Mouse (Mus musculus): Measurements from ENCODE around the gene Isg15. TPM values are rescaled to one million over a fixed set of nuclear protein-coding genes. Genes with fewer than 3 reads are reported as not detected.

Isg15 gene
- polyA plus RNA-seq, 1 experiment from 2014 or later: not detected

DNA sequence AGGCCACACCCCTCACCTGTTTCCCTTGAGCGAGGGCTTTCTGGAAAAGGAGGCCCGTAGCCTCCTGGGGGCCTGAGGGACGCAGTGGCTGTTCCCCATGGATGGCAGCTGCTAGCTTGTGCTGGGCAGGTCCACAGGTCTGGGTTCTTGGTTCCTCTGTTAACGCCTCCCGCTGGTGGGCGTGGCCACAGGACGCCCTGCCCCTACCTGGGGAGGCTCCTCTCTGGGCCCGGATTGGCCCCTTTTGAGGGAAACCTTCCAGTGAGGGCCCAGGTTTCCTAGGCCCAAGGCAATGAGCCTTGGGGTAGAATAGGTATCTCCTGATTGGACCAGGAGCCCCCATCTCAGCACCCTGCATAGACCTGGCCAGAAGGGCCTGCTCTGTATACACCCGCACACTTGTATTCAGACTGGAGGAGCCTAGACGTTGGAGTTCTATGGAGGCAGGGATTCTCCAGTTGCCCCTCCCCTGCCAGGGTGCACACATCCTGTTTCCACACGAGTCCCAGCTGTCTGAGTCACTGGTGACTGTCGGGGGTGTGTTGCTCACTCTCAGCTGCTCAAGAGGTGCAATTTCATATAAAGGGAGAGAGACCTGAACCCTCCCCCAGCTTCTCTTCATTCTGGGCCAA, 27.9 kb upstream of the Isg15 start:
- peaks cover 7% of the 10 kb centered on the region for H3K4me1 ChIP-seq (ENCODE audit: control insufficient read depth, insufficient read depth, low read length)
- H3K9me3 ChIP-seq (ENCODE audit: control insufficient read depth, low read length): no peaks in the 10 kb centered on the region
- ATAC-seq (ENCODE audit: low FRiP score, low TSS enrichment): peak; percentile 43; the same call in 1 of the 2 replicates
- no peak overlapping the region for H3K4me3 ChIP-seq (ENCODE audit: low read length)
- peak overlapping the region; percentile 15; the same call in 1 of the 2 replicates for H3K4me2 ChIP-seq (replicated peaks; ENCODE audit: low read depth, low read length)
- H3K36me3 ChIP-seq (ENCODE audit: control insufficient read depth, insufficient read depth, low read length): peaks cover 42% of the 10 kb centered on the region
- no peaks in the 10 kb centered on the region for H3K27me3 ChIP-seq (ENCODE audit: control insufficient read depth, insufficient read depth, low read length)
- H3K9ac ChIP-seq (ENCODE audit: low read depth, low read length): 0 out of 2 replicates have a peak overlapping the region, but pooled peaks have one; percentile 28
- WGBS: 19% methylated on average over 12 of the region's 12 CpGs
- no peak overlapping the region for H3K27ac ChIP-seq (ENCODE audit: low read depth, low read length)

DNA sequence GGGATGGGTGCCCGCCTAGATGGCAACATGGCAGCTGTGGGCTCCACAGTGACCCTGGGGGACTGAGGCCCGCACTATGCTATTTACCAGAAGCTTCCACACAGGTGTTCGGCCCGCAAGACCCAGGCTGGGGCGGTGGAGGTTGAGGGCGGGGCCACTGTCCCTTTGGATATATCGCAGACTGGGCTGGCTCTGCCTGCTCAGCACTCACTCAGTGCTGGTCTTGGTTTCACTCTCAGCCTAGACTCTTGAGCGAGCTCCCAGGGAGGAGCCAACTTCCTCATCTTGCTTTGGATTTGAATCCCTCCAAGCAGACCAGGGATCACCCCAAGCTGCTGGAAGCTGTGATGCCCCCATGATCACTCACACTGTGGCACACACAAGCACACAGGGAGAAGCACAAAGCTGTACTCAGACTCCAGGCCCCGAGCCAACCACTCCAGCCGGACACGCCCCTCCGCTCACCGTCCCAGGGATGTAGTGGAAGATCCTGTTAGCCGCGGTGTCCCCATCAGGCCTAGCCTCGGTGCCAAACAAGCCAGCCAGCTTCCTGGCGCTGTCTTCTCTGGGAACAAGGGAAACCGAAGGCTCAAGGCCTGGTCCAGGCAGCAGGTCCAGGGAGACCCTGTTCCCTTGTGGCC, 27.3 kb upstream of the Isg15 start:
- H3K9ac ChIP-seq (ENCODE audit: low read depth, low read length): peak overlapping the region; percentile 28; the same call in 1 of the 2 replicates
- peak; percentile 18; the same call in 1 of the 2 replicates for ATAC-seq (ENCODE audit: low FRiP score, low TSS enrichment)
- peaks cover 6% of the 10 kb centered on the region; the same call in 1 of the 2 replicates for H3K4me1 ChIP-seq (ENCODE audit: control insufficient read depth, insufficient read depth, low read length)
- H3K4me2 ChIP-seq (replicated peaks; ENCODE audit: low read depth, low read length): peak overlapping the region; percentile 15; the same call in 1 of the 2 replicates
- H3K27me3 ChIP-seq (ENCODE audit: control insufficient read depth, insufficient read depth, low read length): no peaks in the 10 kb centered on the region
- H3K27ac ChIP-seq (ENCODE audit: low read depth, low read length): no peak overlapping the region
- no peaks in the 10 kb centered on the region for H3K9me3 ChIP-seq (ENCODE audit: control insufficient read depth, low read length)
- H3K36me3 ChIP-seq (ENCODE audit: control insufficient read depth, insufficient read depth, low read length): peaks cover 39% of the 10 kb centered on the region
- H3K4me3 ChIP-seq (ENCODE audit: low read length): no peak overlapping the region
- WGBS: 32% methylated on average over 18 of the region's 18 CpGs

DNA sequence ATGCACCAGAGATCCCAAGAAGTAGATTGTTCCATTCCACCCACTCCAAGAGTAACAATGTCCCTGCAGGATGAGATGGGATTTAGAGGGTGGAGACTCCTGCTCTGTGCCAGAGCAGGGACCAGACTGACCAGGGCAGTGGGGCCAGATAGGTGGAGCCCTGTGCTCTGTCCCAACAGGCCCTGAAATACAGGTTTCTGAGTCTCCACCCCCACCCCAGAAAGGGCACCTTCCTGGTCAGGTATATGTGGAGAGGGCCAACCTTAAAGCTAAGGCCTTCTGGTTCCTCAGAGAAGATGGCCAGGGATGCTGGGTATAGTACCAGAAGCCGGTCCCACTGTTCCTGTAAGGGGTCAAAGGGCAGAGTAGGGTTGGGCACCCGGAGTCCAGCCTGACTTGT, 23.7 kb upstream of the Isg15 start:
- H3K9ac ChIP-seq (ENCODE audit: low read depth, low read length): no peak overlapping the region
- H3K27ac ChIP-seq (ENCODE audit: low read depth, low read length): no peak overlapping the region
- 83% methylated on average over 2 of the region's 2 CpGs for WGBS
- H3K36me3 ChIP-seq (ENCODE audit: control insufficient read depth, insufficient read depth, low read length): peaks cover 5% of the 10 kb centered on the region; the same call in 1 of the 2 replicates
- H3K9me3 ChIP-seq (ENCODE audit: control insufficient read depth, low read length): no peaks in the 10 kb centered on the region
- H3K4me2 ChIP-seq (replicated peaks; ENCODE audit: low read depth, low read length): no peak overlapping the region
- H3K4me1 ChIP-seq (ENCODE audit: control insufficient read depth, insufficient read depth, low read length): peaks cover 6% of the 10 kb centered on the region; the same call in 1 of the 2 replicates
- no peak for ATAC-seq (ENCODE audit: low FRiP score, low TSS enrichment)
- H3K4me3 ChIP-seq (ENCODE audit: low read length): no peak overlapping the region
- H3K27me3 ChIP-seq (ENCODE audit: control insufficient read depth, insufficient read depth, low read length): no peaks in the 10 kb centered on the region

DNA sequence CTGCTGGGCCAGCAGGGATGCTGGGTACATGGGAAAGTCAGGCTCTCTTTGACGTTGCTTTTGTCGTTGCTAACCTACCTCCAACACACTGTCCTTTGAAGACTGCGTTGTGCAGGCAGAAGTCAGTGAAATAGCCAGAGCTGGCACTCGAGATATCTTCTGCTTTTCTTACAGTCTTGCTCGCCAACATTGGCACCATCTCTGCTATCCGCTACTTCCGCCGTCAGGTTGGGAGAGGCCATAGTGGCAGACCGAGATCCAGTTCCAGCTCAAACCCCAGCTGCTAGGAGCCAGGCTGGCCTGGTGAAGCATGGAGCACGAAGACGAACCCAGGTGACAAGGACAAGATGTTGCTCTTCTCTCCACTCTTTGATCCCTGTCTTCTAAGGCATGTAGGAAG, 19.3 kb upstream of the Isg15 start:
- no peak for ATAC-seq (ENCODE audit: low FRiP score, low TSS enrichment)
- WGBS: 88% methylated on average over 11 of the region's 11 CpGs
- Histone ChIP-seq H3K4me2 (replicated peaks; ENCODE audit: low read depth, low read length) (no peak overlapping the region), H3K27ac (ENCODE audit: low read depth, low read length) (no peak overlapping the region), H3K9ac (ENCODE audit: low read depth, low read length) (no peak overlapping the region), H3K9me3 (ENCODE audit: control insufficient read depth, low read length) (no peaks in the 10 kb centered on the region), H3K4me3 (ENCODE audit: low read length) (no peak overlapping the region), H3K4me1 (ENCODE audit: control insufficient read depth, insufficient read depth, low read length) (no peaks in the 10 kb centered on the region), H3K36me3 (ENCODE audit: control insufficient read depth, insufficient read depth, low read length) (no peaks in the 10 kb centered on the region), H3K27me3 (ENCODE audit: control insufficient read depth, insufficient read depth, low read length) (no peaks in the 10 kb centered on the region)

DNA sequence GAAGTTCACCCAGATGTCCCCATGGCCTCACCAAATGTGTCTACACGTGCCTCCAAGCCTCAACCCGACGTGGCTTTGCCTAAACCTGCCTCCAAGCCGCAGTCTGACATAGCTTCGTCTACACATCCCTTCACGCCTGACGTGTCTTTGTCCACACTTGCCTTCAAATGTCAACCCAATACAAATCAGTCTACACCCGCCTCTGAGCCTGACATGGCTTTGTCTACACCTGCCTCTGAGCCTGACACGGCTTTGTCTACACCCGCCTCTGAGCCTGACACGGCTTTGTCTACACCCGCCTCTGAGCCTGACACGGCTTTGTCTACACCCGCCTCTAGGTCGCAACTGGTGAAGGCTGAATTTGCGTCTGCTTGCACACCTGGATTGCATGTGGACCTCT, 17.2 kb upstream of the Isg15 start:
- Histone ChIP-seq H3K27ac (ENCODE audit: low read depth, low read length) (no peak overlapping the region), H3K36me3 (ENCODE audit: control insufficient read depth, insufficient read depth, low read length) (no peaks in the 10 kb centered on the region), H3K4me3 (ENCODE audit: low read length) (no peak overlapping the region), H3K9me3 (ENCODE audit: control insufficient read depth, low read length) (no peaks in the 10 kb centered on the region), H3K27me3 (ENCODE audit: control insufficient read depth, insufficient read depth, low read length) (no peaks in the 10 kb centered on the region), H3K4me2 (replicated peaks; ENCODE audit: low read depth, low read length) (no peak overlapping the region), H3K9ac (ENCODE audit: low read depth, low read length) (no peak overlapping the region), H3K4me1 (ENCODE audit: control insufficient read depth, insufficient read depth, low read length) (no peaks in the 10 kb centered on the region)
- no peak for ATAC-seq (ENCODE audit: low FRiP score, low TSS enrichment)
- 76% methylated on average over 16 of the region's 16 CpGs for WGBS

DNA sequence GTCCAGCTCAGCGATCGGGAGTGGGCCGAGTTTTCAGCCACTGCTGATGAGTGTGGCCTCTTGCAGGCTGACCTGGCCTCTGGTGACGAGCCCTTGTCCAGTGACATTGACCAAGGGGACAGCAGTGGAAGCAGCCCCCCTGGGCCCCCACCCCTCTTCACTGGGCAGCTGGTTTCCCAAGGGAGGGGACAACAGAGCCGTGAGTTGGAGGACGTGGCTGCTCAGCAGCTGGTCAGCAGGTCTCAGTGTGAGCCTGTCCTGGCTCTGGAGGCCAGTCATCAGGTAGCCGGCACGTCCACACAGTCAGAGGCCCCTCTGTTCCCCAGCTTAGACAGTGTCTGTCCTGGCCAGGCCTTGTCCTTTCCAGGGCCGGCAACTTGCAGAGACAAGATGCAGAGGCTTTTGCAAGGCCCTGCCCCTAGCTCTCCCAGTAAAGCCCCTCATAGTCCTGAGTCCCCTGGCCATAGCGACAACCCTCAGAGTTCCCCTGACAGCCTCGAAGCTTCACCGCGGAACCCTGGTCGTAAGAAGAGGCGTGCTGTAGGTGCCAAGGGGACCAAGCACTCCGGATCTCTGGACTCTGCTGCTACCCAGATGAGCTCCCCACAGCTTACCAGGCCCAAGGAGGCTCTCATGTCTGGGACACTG, 16.5 kb upstream of the Isg15 start:
- H3K9ac ChIP-seq (ENCODE audit: low read depth, low read length): no peak overlapping the region
- no peak overlapping the region for H3K27ac ChIP-seq (ENCODE audit: low read depth, low read length)
- ATAC-seq (ENCODE audit: low FRiP score, low TSS enrichment): 0 out of 2 replicates have a peak, but pooled peaks have one; percentile 30
- no peaks in the 10 kb centered on the region for H3K27me3 ChIP-seq (ENCODE audit: control insufficient read depth, insufficient read depth, low read length)
- no peaks in the 10 kb centered on the region for H3K36me3 ChIP-seq (ENCODE audit: control insufficient read depth, insufficient read depth, low read length)
- no peak overlapping the region for H3K4me2 ChIP-seq (replicated peaks; ENCODE audit: low read depth, low read length)
- WGBS: 76% methylated on average over 16 of the region's 16 CpGs
- no peaks in the 10 kb centered on the region for H3K4me1 ChIP-seq (ENCODE audit: control insufficient read depth, insufficient read depth, low read length)
- H3K4me3 ChIP-seq (ENCODE audit: low read length): no peak overlapping the region
- no peaks in the 10 kb centered on the region for H3K9me3 ChIP-seq (ENCODE audit: control insufficient read depth, low read length)

DNA sequence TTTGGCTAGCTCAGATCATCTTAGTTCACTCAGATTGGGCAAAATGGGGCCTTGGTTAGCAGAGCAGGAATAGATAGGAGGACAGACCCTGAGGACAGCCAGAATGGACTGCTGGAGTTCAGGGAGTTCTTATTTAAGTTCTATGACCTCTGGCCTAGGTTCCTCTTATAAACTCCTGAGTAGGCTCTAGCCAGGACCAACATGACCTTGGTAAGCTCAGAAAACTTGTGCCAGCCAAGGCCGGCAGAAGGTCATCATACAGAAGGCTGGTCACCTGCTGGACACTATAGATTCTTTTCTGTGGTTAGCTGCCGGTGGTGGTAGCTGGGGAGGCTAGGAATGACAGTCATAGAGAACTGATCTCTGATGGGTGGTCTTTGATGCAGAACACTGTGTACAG, 15.6 kb upstream of the Isg15 start:
- 87% methylated on average over 2 of the region's 2 CpGs for WGBS

DNA sequence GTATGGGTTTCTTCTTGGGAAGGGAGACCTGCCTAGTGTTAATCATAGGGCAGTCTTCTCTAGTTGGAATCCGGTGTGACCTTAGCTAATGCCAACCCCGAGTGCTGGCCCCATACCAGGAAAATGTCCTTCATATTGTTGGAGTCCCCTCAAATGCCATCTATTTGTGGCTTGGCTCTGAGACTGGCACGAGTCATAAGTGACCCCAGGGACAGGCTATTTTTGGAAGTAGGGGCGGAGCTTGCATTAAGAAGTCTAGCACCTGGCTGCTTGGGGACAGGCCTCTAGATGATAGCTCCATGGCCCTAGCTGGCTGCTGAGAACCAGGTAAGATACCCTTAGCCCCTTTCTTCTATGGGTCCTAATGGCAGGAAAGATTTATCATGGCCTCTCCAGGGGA, 15.0 kb upstream of the Isg15 start, which contains the start of gene Perm1:
Gene Perm1 (plus strand): TSS at position 220 of the 400 bp plus-strand sequence.
- H3K4me1 ChIP-seq (ENCODE audit: control insufficient read depth, insufficient read depth, low read length): no peaks in the 10 kb centered on the region

More for the DNA sequence above, 15.6 kb upstream of the Isg15 start:
- Histone ChIP-seq H3K27me3 (ENCODE audit: control insufficient read depth, insufficient read depth, low read length) (no peaks in the 10 kb centered on the region), H3K36me3 (ENCODE audit: control insufficient read depth, insufficient read depth, low read length) (no peaks in the 10 kb centered on the region), H3K27ac (ENCODE audit: low read depth, low read length) (no peak overlapping the region), H3K4me3 (ENCODE audit: low read length) (no peak overlapping the region), H3K9ac (ENCODE audit: low read depth, low read length) (no peak overlapping the region), H3K4me1 (ENCODE audit: control insufficient read depth, insufficient read depth, low read length) (no peaks in the 10 kb centered on the region), H3K4me2 (replicated peaks; ENCODE audit: low read depth, low read length) (no peak overlapping the region), H3K9me3 (ENCODE audit: control insufficient read depth, low read length) (no peaks in the 10 kb centered on the region)
- no peak for ATAC-seq (ENCODE audit: low FRiP score, low TSS enrichment)

DNA sequence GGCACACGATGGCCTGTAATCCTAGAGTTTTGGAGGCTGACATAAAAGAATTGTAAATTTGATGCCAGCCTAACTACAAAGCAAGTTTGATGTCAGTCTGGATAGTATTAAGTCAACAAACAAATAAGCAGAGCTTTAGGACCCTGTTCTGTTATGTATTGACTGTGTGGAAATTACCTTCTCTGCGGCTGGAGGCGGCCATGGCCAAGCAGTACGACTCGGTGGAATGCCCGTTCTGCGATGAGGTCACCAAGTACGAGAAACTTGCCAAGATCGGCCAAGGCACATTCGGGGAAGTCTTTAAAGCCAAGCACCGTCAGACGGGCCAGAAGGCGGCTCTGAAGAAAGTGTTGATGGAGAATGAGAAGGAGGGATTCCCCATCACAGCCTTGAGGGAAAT, 12.5 kb upstream of the Isg15 start:
- Histone ChIP-seq H3K36me3 (ENCODE audit: control insufficient read depth, insufficient read depth, low read length) (no peaks in the 10 kb centered on the region), H3K4me1 (ENCODE audit: control insufficient read depth, insufficient read depth, low read length) (no peaks in the 10 kb centered on the region), H3K27me3 (ENCODE audit: control insufficient read depth, insufficient read depth, low read length) (no peaks in the 10 kb centered on the region), H3K9me3 (ENCODE audit: control insufficient read depth, low read length) (no peaks in the 10 kb centered on the region), H3K27ac (ENCODE audit: low read depth, low read length) (no peak overlapping the region), H3K4me2 (replicated peaks; ENCODE audit: low read depth, low read length) (no peak overlapping the region), H3K9ac (ENCODE audit: low read depth, low read length) (no peak overlapping the region), H3K4me3 (ENCODE audit: low read length) (no peak overlapping the region)
- WGBS: 94% methylated on average over 13 of the region's 13 CpGs
- no peak for ATAC-seq (ENCODE audit: low FRiP score, low TSS enrichment)

More for the DNA sequence above, 15.0 kb upstream of the Isg15 start, which contains the start of gene Perm1:
- no peak within 1 kb of the TSS for H3K27ac ChIP-seq (ENCODE audit: low read depth, low read length)
- H3K36me3 ChIP-seq (ENCODE audit: control insufficient read depth, insufficient read depth, low read length): no peaks in the 10 kb centered on the region
- no peak within 1 kb of the TSS for H3K9ac ChIP-seq (ENCODE audit: low read depth, low read length)
- H3K9me3 ChIP-seq (ENCODE audit: control insufficient read depth, low read length): no peaks in the 10 kb centered on the region
- H3K27me3 ChIP-seq (ENCODE audit: control insufficient read depth, insufficient read depth, low read length): no peaks in the 10 kb centered on the region
- no peak for ATAC-seq (ENCODE audit: low FRiP score, low TSS enrichment)
- H3K4me2 ChIP-seq (replicated peaks; ENCODE audit: low read depth, low read length): no peak within 1 kb of the TSS
- 70% methylated on average over 4 of the region's 4 CpGs for WGBS
- no peak within 1 kb of the TSS for H3K4me3 ChIP-seq (ENCODE audit: low read length)
